Comparison of ENCODE assay signal across 21 mouse cellular contexts in the genomic region with DNA sequence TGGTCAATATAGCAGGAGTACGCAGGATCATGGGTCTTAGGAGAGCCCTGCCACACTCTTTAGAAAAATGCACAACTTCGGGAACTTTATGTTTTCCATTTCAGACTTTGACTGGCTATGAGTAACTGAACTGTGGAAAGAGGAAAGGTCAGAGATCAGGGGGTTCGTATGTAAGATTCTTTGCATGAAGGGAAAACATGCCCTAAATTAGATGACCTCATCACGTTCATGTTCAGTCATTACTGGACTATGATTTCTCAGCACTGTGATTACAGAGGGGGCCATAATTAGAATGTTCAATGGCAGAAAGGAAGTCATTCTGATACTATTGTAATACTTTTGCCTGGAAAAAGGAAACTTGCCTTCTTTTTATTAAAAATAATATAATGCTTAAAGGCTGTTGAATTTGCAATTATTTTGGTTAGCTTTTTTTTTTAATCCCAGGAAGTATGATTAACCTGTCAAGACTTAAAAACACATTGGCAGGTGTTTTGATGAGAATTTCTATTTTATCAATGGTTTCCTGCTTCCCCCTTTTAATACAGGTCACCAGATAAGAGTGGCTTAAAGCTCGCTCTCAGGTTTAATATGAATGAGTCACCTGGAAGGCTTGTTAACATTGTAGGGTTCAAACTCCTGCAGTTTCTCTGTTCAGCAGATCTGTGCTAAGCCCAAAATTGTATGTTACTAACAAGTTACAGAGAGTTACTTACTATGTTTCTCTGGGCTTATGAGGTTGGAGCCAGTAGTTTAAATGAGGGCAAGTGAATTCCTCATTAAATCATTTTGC. TPM values are rescaled to one million over a fixed set of nuclear protein-coding genes. Genes with fewer than 3 reads are reported as not detected.
DNase-seq lines count a peak whose midpoint lies in the region; ATAC-seq and TF ChIP-seq lines count a peak whose summit lies in the region.
"Had no signal": no experiment of that assay in that cellular context is flagged by ENCODE, and none has a peak within 500 bp of the region (broad histone marks: within the 10 kb centered on the region; RNA-seq: fewer than 3 reads in every experiment).

No protein-coding gene starts in this region.

- H3K9ac ChIP-seq in intestine, embryonic 15.5 days: no peak overlapping the region
- H3K9ac ChIP-seq in intestine, embryonic 16.5 days (ENCODE audit: low read depth, low read length): no peak overlapping the region
- H3K9ac ChIP-seq in intestine, postnatal 0 days (ENCODE audit: low read depth, low read length): no peak overlapping the region

- 62% methylated on average over 5 of the region's 5 CpGs for WGBS in intestine, embryonic 15.5 days
- WGBS in intestine, embryonic 16.5 days: 61% methylated on average over 5 of the region's 5 CpGs
- 46% methylated on average over 5 of the region's 5 CpGs for whole genome bisulfite sequencing in intestine, postnatal 0 days

- no peak for DNase-seq in kidney, adult 18-20 months
- DNase-seq in right cerebral cortex, postnatal 14 days: no peak
- DNase-seq in retina, embryonic 14.5 days (ENCODE audit: low spot score): no peak
- DNase-seq: adrenal gland, adult 2 months; adrenal gland, adult 8-10 months; adrenal gland, postnatal 10 days; adrenal gland, postnatal 14 days; adrenal gland, postnatal 25 days; adrenal gland, postnatal 36 days; B cell, adult 2 months; cerebellum, adult 11 months; cerebellum, adult 11-12 months; cerebellum, adult 18-20 months had no signal

- no peaks in the 10 kb centered on the region for H3K4me1 ChIP-seq in intestine, embryonic 15.5 days (replicated peaks)
- no peaks in the 10 kb centered on the region for H3K4me1 ChIP-seq in intestine, embryonic 16.5 days (ENCODE audit: control insufficient read depth, insufficient read depth, low read length)
- no peaks in the 10 kb centered on the region for H3K4me1 ChIP-seq in intestine, postnatal 0 days (replicated peaks; ENCODE audit: control insufficient read depth, insufficient read depth, low read length)

- no peak overlapping the region for H3K27ac ChIP-seq in intestine, embryonic 15.5 days
- no peak overlapping the region for H3K27ac ChIP-seq in intestine, embryonic 16.5 days (ENCODE audit: low read length)
- H3K27ac ChIP-seq in intestine, postnatal 0 days (ENCODE audit: low read depth, low read length): no peak overlapping the region

- peak; percentile 78 for ATAC-seq in intestine, embryonic 15.5 days
- peak; percentile 84 for ATAC-seq in intestine, embryonic 16.5 days
- ATAC-seq in intestine, postnatal 0 days: peak; percentile 69
- ATAC-seq: activated CD4-positive, CD25-positive, alpha-beta regulatory T cell, adult 4 months; CD4-positive, CD25-positive, alpha-beta regulatory T cell, adult 4 months; Patski had no signal

- H3K27me3 ChIP-seq in intestine, embryonic 15.5 days (replicated peaks): no peaks in the 10 kb centered on the region
- H3K27me3 ChIP-seq in intestine, embryonic 16.5 days (replicated peaks; ENCODE audit: control insufficient read depth, insufficient read depth, low read length): no peaks in the 10 kb centered on the region
- no peaks in the 10 kb centered on the region for H3K27me3 ChIP-seq in intestine, postnatal 0 days (replicated peaks; ENCODE audit: control insufficient read depth, insufficient read depth, low read length)
- H3K27me3 ChIP-seq: CH12.LX had no signal

- H3K9me3 ChIP-seq in intestine, embryonic 15.5 days: no peaks in the 10 kb centered on the region
- H3K9me3 ChIP-seq in intestine, embryonic 16.5 days (ENCODE audit: control insufficient read depth, low read length): no peaks in the 10 kb centered on the region
- H3K9me3 ChIP-seq in intestine, postnatal 0 days (ENCODE audit: control insufficient read depth): no peaks in the 10 kb centered on the region

- H3K36me3 ChIP-seq in intestine, embryonic 15.5 days: no peaks in the 10 kb centered on the region
- no peaks in the 10 kb centered on the region for H3K36me3 ChIP-seq in intestine, embryonic 16.5 days (ENCODE audit: control insufficient read depth, insufficient read depth, low read length)
- H3K36me3 ChIP-seq in intestine, postnatal 0 days (ENCODE audit: control insufficient read depth, insufficient read depth): no peaks in the 10 kb centered on the region
- H3K36me3 ChIP-seq: G1E had no signal

- no peak overlapping the region for H3K4me2 ChIP-seq in intestine, embryonic 15.5 days (replicated peaks)
- no peak overlapping the region for H3K4me2 ChIP-seq in intestine, embryonic 16.5 days (ENCODE audit: low read depth, low read length)
- H3K4me2 ChIP-seq in intestine, postnatal 0 days (replicated peaks; ENCODE audit: low read depth): no peak overlapping the region

- no peak overlapping the region for H3K4me3 ChIP-seq in intestine, embryonic 15.5 days (replicated peaks)
- H3K4me3 ChIP-seq in intestine, embryonic 16.5 days (ENCODE audit: low read length): no peak overlapping the region
- no peak overlapping the region for H3K4me3 ChIP-seq in intestine, postnatal 0 days (ENCODE audit: low read depth, low read length)

- no peak for TF ChIP-seq CTCF in intestine, postnatal 0 days (IDR thresholded peaks at IDR 0.05; ENCODE audit: low read depth)

RNA-seq across cellular contexts. Expression of gene Nectin3, which starts 34.3 kb away (rescaled TPM):
- 43.6 and 44.9 TPM in 2 replicates for polyA plus RNA-seq in intestine, embryonic 15.5 days (2015; fragmentation: Nextera tagmentation; extraction: Ambion mirVana)
- polyA plus RNA-seq in intestine, embryonic 16.5 days (2015; fragmentation: Nextera tagmentation; extraction: Ambion mirVana): 12.8 and 14.2 TPM in 2 replicates
- 36.7 and 40.8 TPM in 2 replicates for polyA plus RNA-seq in intestine, postnatal 0 days (2015; fragmentation: Nextera tagmentation; extraction: Ambion mirVana)
- polyA plus RNA-seq: CD4-positive, CD25-positive, alpha-beta regulatory T cell, adult 4 months; G1E had no signal
